Mouse (Mus musculus): ENCODE data around the gene Pi4k2a.

DNA sequence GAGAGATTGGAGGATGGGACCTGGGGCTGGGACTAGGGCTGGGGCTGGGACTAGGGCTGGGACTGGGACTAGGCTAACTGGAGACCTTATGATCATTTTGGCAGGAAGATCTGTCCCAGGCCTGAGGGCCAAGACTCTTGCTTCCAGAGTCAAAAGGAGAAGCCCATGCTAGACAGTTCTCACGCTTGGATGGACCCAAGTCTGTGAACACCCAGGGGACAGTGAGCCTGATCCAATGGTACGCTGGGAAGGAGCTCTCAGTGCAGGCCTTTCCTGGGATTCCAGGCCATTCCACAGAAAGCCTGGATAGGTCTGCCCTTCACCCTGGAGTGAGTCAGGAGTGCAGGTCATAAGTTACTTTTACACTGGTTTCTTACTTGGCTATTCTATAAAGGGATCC, 15.2 kb upstream of the Pi4k2a start:
- TF ChIP-seq CTCF (IDR thresholded peaks at IDR 0.05; ENCODE audit: low read depth) (no peak), EP300 (IDR thresholded peaks at IDR 0.05; ENCODE audit: low read depth) (no peak)
